8 mouse cellular contexts compared by ENCODE assay signal in the genomic region with DNA sequence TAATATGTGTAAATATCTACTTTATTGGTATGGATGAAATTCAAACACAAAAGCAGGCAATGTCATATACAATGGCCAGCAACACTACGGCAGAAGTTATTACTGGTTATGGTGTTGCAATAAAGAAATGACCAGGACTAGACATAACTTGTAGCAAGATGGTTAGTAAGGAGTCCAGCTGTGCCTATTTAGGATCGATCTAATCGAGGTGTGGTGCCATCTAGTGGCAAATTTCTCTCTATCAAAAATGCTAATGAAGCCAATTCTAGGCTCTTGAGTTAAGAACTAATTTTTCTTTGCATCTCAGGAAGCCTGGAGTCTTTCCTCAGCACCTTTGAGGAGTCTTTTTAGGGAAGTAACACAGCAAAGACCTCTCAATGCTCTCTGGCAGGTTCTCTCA.
DNase-seq lines count a peak whose midpoint lies in the region; ATAC-seq and TF ChIP-seq lines count a peak whose summit lies in the region.

No protein-coding gene starts in this region.

- no peak for ATAC-seq in hindbrain, embryonic 14.5 days (ENCODE audit: low FRiP score)
- no peak for ATAC-seq in hindbrain, embryonic 16.5 days

- no peak overlapping the region for H3K4me3 ChIP-seq in hindbrain, embryonic 14.5 days (replicated peaks; ENCODE audit: low read length)
- H3K4me3 ChIP-seq in hindbrain, embryonic 16.5 days (ENCODE audit: low read length), result no peak overlapping the region

- H3K4me2 ChIP-seq in hindbrain, embryonic 14.5 days (replicated peaks), result no peak overlapping the region
- no peak overlapping the region for H3K4me2 ChIP-seq in hindbrain, embryonic 16.5 days (ENCODE audit: low read length)

- H3K27me3 ChIP-seq in hindbrain, embryonic 14.5 days (ENCODE audit: control insufficient read depth, insufficient read depth, low read length), result no peaks in the 10 kb centered on the region
- H3K27me3 ChIP-seq in hindbrain, embryonic 16.5 days (replicated peaks; ENCODE audit: control insufficient read depth, insufficient read depth, low read length), result no peaks in the 10 kb centered on the region

- TF ChIP-seq POLR2A in brain, embryonic 14.5 days (IDR thresholded peaks at IDR 0.05; ENCODE audit: borderline replicate concordance, extremely low read depth, insufficient read depth, insufficient read length, poor library complexity, severe bottlenecking), result no peak

- H3K9me3 ChIP-seq in hindbrain, embryonic 14.5 days (ENCODE audit: control insufficient read depth, low read length), result no peaks in the 10 kb centered on the region
- no peaks in the 10 kb centered on the region for H3K9me3 ChIP-seq in hindbrain, embryonic 16.5 days (ENCODE audit: control insufficient read depth, low read length)

- no peaks in the 10 kb centered on the region for H3K4me1 ChIP-seq in hindbrain, embryonic 14.5 days (replicated peaks; ENCODE audit: control insufficient read depth, insufficient read depth, low read length)
- no peaks in the 10 kb centered on the region for H3K4me1 ChIP-seq in hindbrain, embryonic 16.5 days (ENCODE audit: control insufficient read depth, insufficient read depth, low read depth, low read length)

- H3K9ac ChIP-seq in hindbrain, embryonic 14.5 days, result no peak overlapping the region
- no peak overlapping the region for H3K9ac ChIP-seq in hindbrain, embryonic 16.5 days (ENCODE audit: low read depth, low read length)

- H3K27ac ChIP-seq in hindbrain, embryonic 14.5 days, result no peak overlapping the region
- no peak overlapping the region for H3K27ac ChIP-seq in hindbrain, embryonic 16.5 days (ENCODE audit: low read depth, low read length)

- 59% methylated on average over 3 of the region's 3 CpGs for WGBS in hindbrain, embryonic 14.5 days
- 62% methylated on average over 3 of the region's 3 CpGs for WGBS in hindbrain, embryonic 16.5 days

- DNase-seq in hindbrain, embryonic 14.5 days (ENCODE audit: low spot score), result peak; percentile 76
- peak; percentile 19 for DNase-seq in MEL-GATA-1-ER (ENCODE audit: extremely low read depth, low read depth)
- DNase-seq in brain, embryonic 14.5 days (ENCODE audit: low read depth), result peak; percentile 67
- DNase-seq in kidney, adult 9 months, result peak; percentile 67
- peak; percentile 54 for DNase-seq in lung, postnatal 10 days
- no peak for DNase-seq in yolk sac, embryonic 10.5 days (ENCODE audit: low spot score)
- no peak for DNase-seq in spleen, adult 12 weeks (ENCODE audit: low spot score)

- H3K36me3 ChIP-seq in hindbrain, embryonic 14.5 days (replicated peaks; ENCODE audit: control insufficient read depth, insufficient read depth), result no peaks in the 10 kb centered on the region
- H3K36me3 ChIP-seq in hindbrain, embryonic 16.5 days (ENCODE audit: control insufficient read depth, insufficient read depth, low read length), result no peaks in the 10 kb centered on the region

- TF ChIP-seq CTCF in brain, embryonic 14.5 days (IDR thresholded peaks at IDR 0.05; ENCODE audit: borderline replicate concordance, extremely low read depth, insufficient read depth, insufficient read length), result peak; percentile 18; the same call in 1 of the 2 replicates

Comparison
In these comparisons a context has a peak if more than half of its experiments do, and no peak if none do; other contexts are left out.
1. DNase-seq: peak in hindbrain, embryonic 14.5 days (single experiment), MEL-GATA-1-ER (single experiment), brain, embryonic 14.5 days (single experiment), kidney, adult 9 months (single experiment) and lung, postnatal 10 days (single experiment); none in yolk sac, embryonic 10.5 days (single experiment) and spleen, adult 12 weeks (single experiment).